Mouse (Mus musculus) kidney, adult 2 months (tissue): ENCODE data around the gene B4galnt3.
"Not testable (repeated sequence)": the region's sequence is repeated elsewhere in the genome, so short reads cannot be mapped to it uniquely, and the experiment has no call there.

Source experiments
- CTCF ChIP-seq: fragments of 200-500 bp; conservative IDR thresholded peaks from 2 replicates; pipeline ENCODE4 v1.5.1; 2011; ENCODE audit warnings: low read depth, mild to moderate bottlenecking, control low read depth, low read length, moderate library complexity, mixed read lengths; ENCODE audit not compliant: insufficient read depth, insufficient read length
- POLR2A ChIP-seq: fragments of 200-500 bp; IDR thresholded peaks from one replicate; pipeline ENCODE4 v1.6.1; 2011; ENCODE audit warnings: low read depth, low read length, control low read depth

DNA sequence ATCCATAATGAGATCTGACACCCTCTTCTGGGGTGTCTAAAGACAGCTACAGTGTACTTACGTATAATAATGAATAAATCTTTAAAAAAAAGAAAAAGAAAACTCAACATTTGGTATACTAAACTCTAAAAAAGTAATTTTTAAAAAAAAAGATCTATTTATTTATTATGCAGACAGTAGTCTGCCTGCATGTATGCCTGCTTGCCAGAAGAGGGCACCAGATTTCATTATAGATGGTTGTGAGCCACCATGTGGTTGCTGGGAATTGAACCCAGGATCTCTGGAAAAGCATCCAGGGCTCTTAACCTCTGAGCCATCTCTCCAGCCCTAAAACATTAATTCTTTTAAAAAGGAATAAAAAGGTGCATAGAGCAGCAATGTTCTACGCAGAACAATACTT is 2.2 kb upstream of the B4galnt3 start:
- not testable (repeated sequence) for TF ChIP-seq POLR2A, CTCF
